Comparison of ENCODE assay signal across 12 mouse cellular contexts in the genomic region with DNA sequence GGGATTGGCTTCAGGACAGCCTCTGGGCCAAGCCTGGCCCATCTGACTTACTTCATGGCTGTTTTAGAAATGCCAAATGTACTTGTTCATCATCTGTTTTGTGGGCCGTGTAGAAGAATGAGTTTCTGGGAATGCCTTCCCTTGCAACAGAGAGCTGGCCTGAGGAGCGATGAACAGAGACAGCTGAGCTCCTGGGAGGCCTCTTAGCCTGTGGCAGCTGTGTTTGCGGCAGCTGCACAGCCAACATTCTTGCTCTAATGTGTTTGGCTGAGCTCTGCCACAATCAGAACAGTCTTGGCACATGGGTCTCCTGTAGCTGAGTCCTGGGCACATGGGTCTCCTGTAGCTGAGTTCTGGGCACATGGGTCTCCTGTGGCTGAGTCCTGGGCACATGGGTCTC. TPM values are rescaled to one million over a fixed set of nuclear protein-coding genes. Genes with fewer than 3 reads are reported as not detected.
DNase-seq lines count a peak whose midpoint lies in the region.
"Had no signal": no experiment of that assay in that cellular context is flagged by ENCODE, and none has a peak within 500 bp of the region (broad histone marks: within the 10 kb centered on the region; RNA-seq: fewer than 3 reads in every experiment).

No protein-coding gene starts in this region.

- peak; percentile 57 for DNase-seq in gastrocnemius, postnatal 14 days
- no peak for DNase-seq in gastrocnemius, adult 8-10 months (ENCODE audit: low spot score in 2 of 2)
- DNase-seq in layer of hippocampus, adult 9-11 months, result peak; percentile 2
- DNase-seq in layer of hippocampus, adult 18-20 months (ENCODE audit: low spot score in 2 of 2), result no peak
- DNase-seq in 3T3-L1 (ENCODE audit: low read depth, low spot score) (peak; percentile 31), adipocyte (ENCODE audit: low spot score) (peak; percentile 26)
- DNase-seq in testis, postnatal 10 days (ENCODE audit: low spot score), result no peak
- DNase-seq: adrenal gland, postnatal 10 days; cerebellum, adult 9-11 months; kidney, adult 9 months; spleen, adult 18-20 months had no signal

- intact Hi-C loops in gastrocnemius, postnatal 14 days (cut with DNase I; ENCODE audit: low total_unique reads), result no loop called here

RNA-seq across cellular contexts. Expression of a gene that starts 22.4 kb away (rescaled TPM):
- 10 to 100 TPM; 13.8 to 15.5 TPM for total RNA-seq in gastrocnemius, postnatal 14 days (2021)
- total RNA-seq in gastrocnemius, adult 8-10 months (2022), result 10 to 100 TPM in 3 of 4 experiments, 1 to 10 TPM in 1; 9.2 to 15.9 (median 13.7) TPM
- 100 to 1,000 TPM in 1 of 2 experiments, 10 to 100 TPM in 1; 96.3 to 100 TPM for total RNA-seq in layer of hippocampus, adult 18-20 months (2021)

RNA-seq across cellular contexts. Expression of a gene that starts 30.9 kb away (rescaled TPM):
- 1,000 to 10,000 TPM; 1,213 to 1,382 TPM for total RNA-seq in gastrocnemius, postnatal 14 days (2021)
- total RNA-seq in gastrocnemius, adult 8-10 months (2022), result 1,000 to 10,000 TPM in 2 of 4 experiments, 100 to 1,000 TPM in 2; 935 to 1,159 (median 1,025) TPM
- 100 to 1,000 TPM; 713 to 785 TPM for total RNA-seq in layer of hippocampus, adult 18-20 months (2021)

RNA-seq across cellular contexts. Expression of a gene that starts 35.5 kb away (rescaled TPM):
- under 1 TPM in 1 of 2 experiments, not detected in 1; 0.08 TPM for total RNA-seq in gastrocnemius, postnatal 14 days (2021)
- not detected for total RNA-seq in gastrocnemius, adult 8-10 months (2022)
- total RNA-seq in layer of hippocampus, adult 18-20 months (2021), result 10 to 100 TPM; 11.1 to 12.9 TPM
- total RNA-seq: gastrocnemius, postnatal 4 days had no signal

RNA-seq across cellular contexts. Expression of a gene that starts 54.4 kb away (rescaled TPM):
- total RNA-seq in gastrocnemius, postnatal 14 days (2021), result 10 to 100 TPM; 50.3 to 50.9 TPM
- 10 to 100 TPM; 61.7 to 77.8 (median 67.5) TPM for total RNA-seq in gastrocnemius, adult 8-10 months (2022)
- 10 to 100 TPM; 93.2 to 98.5 TPM for total RNA-seq in layer of hippocampus, adult 18-20 months (2021)

Comparison
In these comparisons a context has a peak if more than half of its experiments do, and no peak if none do; other contexts are left out.
1. DNase-seq: peak in gastrocnemius, postnatal 14 days (single experiment), layer of hippocampus, adult 9-11 months (single experiment), 3T3-L1 (single experiment) and adipocyte (single experiment); none in gastrocnemius, adult 8-10 months (0 of 2), layer of hippocampus, adult 18-20 months (0 of 2) and testis, postnatal 10 days (single experiment).
2. RNA of a gene that starts 22.4 kb away (total RNA-seq): 96.3 to 100 TPM in layer of hippocampus, adult 18-20 months; 13.8 to 15.5 TPM in gastrocnemius, postnatal 14 days and 9.2 to 15.9 TPM in gastrocnemius, adult 8-10 months; every median in the first group is over 4 times any median in the second.
3. RNA of a gene that starts 35.5 kb away (total RNA-seq): 11.1 to 12.9 TPM in layer of hippocampus, adult 18-20 months; 0.08 TPM in gastrocnemius, postnatal 14 days and not detected in gastrocnemius, adult 8-10 months; every median in the first group is over 10 times any median in the second.